Comparison of ENCODE assay signal across 15 mouse cellular contexts in genomic region chr5:66328766-66329165, GRCm38 (mm10).
A peak's percentile ranks its signal among the peaks of the same experiment; 100 is the strongest.
DNase-seq lines count a peak whose midpoint lies in the region; ATAC-seq and TF ChIP-seq lines count a peak whose summit lies in the region.
"Had no signal": no experiment of that assay in that cellular context is flagged by ENCODE, and none has a peak within 500 bp of the region (broad histone marks: within the 10 kb centered on the region; RNA-seq: fewer than 3 reads in every experiment).

No protein-coding gene starts in this region.

- no peak overlapping the region for H3K4me3 ChIP-seq in forebrain, embryonic 13.5 days
- H3K4me3 ChIP-seq in forebrain, embryonic 11.5 days (ENCODE audit: low read depth, low read length) = no peak overlapping the region
- H3K4me3 ChIP-seq in kidney, postnatal 0 days (replicated peaks; ENCODE audit: low read depth, low read length) = no peak overlapping the region
- H3K4me3 ChIP-seq in hindbrain, embryonic 13.5 days = no peak overlapping the region
- H3K4me3 ChIP-seq in midbrain, embryonic 13.5 days (replicated peaks) = no peak overlapping the region
- H3K4me3 ChIP-seq in left cerebral cortex, adult 2 months = no peak overlapping the region
- no peak overlapping the region for H3K4me3 ChIP-seq in cerebellum, adult 2 months (replicated peaks; ENCODE audit: insufficient read depth, low read depth, low read length)
- H3K4me3 ChIP-seq: limb, embryonic 13.5 days had no signal

- ATAC-seq in forebrain, embryonic 13.5 days = no peak
- no peak for ATAC-seq in forebrain, embryonic 11.5 days (replicated peaks; ENCODE audit: low FRiP score)
- ATAC-seq in kidney, postnatal 0 days (replicated peaks; ENCODE audit: low FRiP score, low read depth) = peak; percentile 48; the same call in 1 of the 2 replicates
- no peak for ATAC-seq in hindbrain, embryonic 13.5 days (ENCODE audit: low FRiP score)
- no peak for ATAC-seq in midbrain, embryonic 13.5 days
- ATAC-seq: activated CD4-positive, CD25-positive, alpha-beta regulatory T cell, adult 4 months had no signal

- peak overlapping the region; percentile 80 for H3K27ac ChIP-seq in forebrain, embryonic 13.5 days
- H3K27ac ChIP-seq in forebrain, embryonic 11.5 days (ENCODE audit: low read depth, low read length) = no peak overlapping the region
- no peak overlapping the region for H3K27ac ChIP-seq in kidney, postnatal 0 days
- peak overlapping the region; percentile 66 for H3K27ac ChIP-seq in hindbrain, embryonic 13.5 days
- peak overlapping the region; percentile 86 for H3K27ac ChIP-seq in midbrain, embryonic 13.5 days
- H3K27ac ChIP-seq in left cerebral cortex, adult 2 months = no peak overlapping the region
- no peak overlapping the region for H3K27ac ChIP-seq in cerebellum, adult 2 months (ENCODE audit: insufficient read depth, low read length)
- H3K27ac ChIP-seq: limb, embryonic 13.5 days had no signal

- no peak for DNase-seq in forebrain, embryonic 11.5 days (ENCODE audit: low spot score)
- DNase-seq in kidney, postnatal 0 days (ENCODE audit: low spot score) = no peak
- DNase-seq in kidney, postnatal 14 days = no peak
- no peak for DNase-seq in left cerebral cortex, adult 2 months (ENCODE audit: extremely low spot score in 1 of 2, low spot score in 2 of 2)
- DNase-seq in cerebellum, adult 2 months = no peak
- DNase-seq: cerebellum, adult 18-20 months; heart, adult 18-20 months; heart, postnatal 36 days; lung, postnatal 10 days had no signal

- H3K9ac ChIP-seq in forebrain, embryonic 13.5 days = no peak overlapping the region
- no peak overlapping the region for H3K9ac ChIP-seq in forebrain, embryonic 11.5 days (ENCODE audit: low read length)
- no peak overlapping the region for H3K9ac ChIP-seq in kidney, postnatal 0 days (ENCODE audit: low read depth, low read length)
- H3K9ac ChIP-seq in hindbrain, embryonic 13.5 days = no peak overlapping the region
- peak overlapping the region; percentile 44; the same call in 1 of the 2 replicates for H3K9ac ChIP-seq in midbrain, embryonic 13.5 days (replicated peaks)
- H3K9ac ChIP-seq: limb, embryonic 13.5 days had no signal

- TF ChIP-seq POLR2A in cerebellum, adult 2 months (IDR thresholded peaks at IDR 0.05; ENCODE audit: borderline replicate concordance, insufficient read depth, low read length) = no peak

- H3K36me3 ChIP-seq in forebrain, embryonic 13.5 days (ENCODE audit: poor library complexity, severe bottlenecking) = no peaks in the 10 kb centered on the region
- H3K36me3 ChIP-seq in forebrain, embryonic 11.5 days (ENCODE audit: control insufficient read depth, insufficient read depth, low read length) = no peaks in the 10 kb centered on the region
- no peaks in the 10 kb centered on the region for H3K36me3 ChIP-seq in kidney, postnatal 0 days (ENCODE audit: insufficient read depth, low read length)
- H3K36me3 ChIP-seq in hindbrain, embryonic 13.5 days = no peaks in the 10 kb centered on the region; the same call in 1 of the 2 replicates
- H3K36me3 ChIP-seq in midbrain, embryonic 13.5 days = peaks cover 6% of the 10 kb centered on the region

- no peaks in the 10 kb centered on the region for H3K9me3 ChIP-seq in forebrain, embryonic 13.5 days (replicated peaks)
- H3K9me3 ChIP-seq in forebrain, embryonic 11.5 days (ENCODE audit: control insufficient read depth, low read length) = no peaks in the 10 kb centered on the region
- no peaks in the 10 kb centered on the region for H3K9me3 ChIP-seq in kidney, postnatal 0 days (replicated peaks; ENCODE audit: low read length)
- H3K9me3 ChIP-seq in hindbrain, embryonic 13.5 days = no peaks in the 10 kb centered on the region
- H3K9me3 ChIP-seq in midbrain, embryonic 13.5 days = no peaks in the 10 kb centered on the region
- H3K9me3 ChIP-seq: limb, embryonic 13.5 days had no signal

- H3K4me1 ChIP-seq in forebrain, embryonic 13.5 days = peaks cover 29% of the 10 kb centered on the region
- H3K4me1 ChIP-seq in forebrain, embryonic 11.5 days (replicated peaks; ENCODE audit: control insufficient read depth, insufficient read depth, low read length) = peaks cover 3% of the 10 kb centered on the region; the same call in 1 of the 2 replicates
- no peaks in the 10 kb centered on the region for H3K4me1 ChIP-seq in kidney, postnatal 0 days (replicated peaks; ENCODE audit: insufficient read depth, low read length)
- peaks cover 37% of the 10 kb centered on the region for H3K4me1 ChIP-seq in hindbrain, embryonic 13.5 days (replicated peaks)
- H3K4me1 ChIP-seq in midbrain, embryonic 13.5 days (replicated peaks) = peaks cover 34% of the 10 kb centered on the region
- peaks cover 12% of the 10 kb centered on the region for H3K4me1 ChIP-seq in cerebellum, adult 2 months (ENCODE audit: control insufficient read depth, insufficient read depth, low read length)
- H3K4me1 ChIP-seq: limb, embryonic 13.5 days had no signal

- no peaks in the 10 kb centered on the region for H3K27me3 ChIP-seq in forebrain, embryonic 13.5 days
- no peaks in the 10 kb centered on the region for H3K27me3 ChIP-seq in forebrain, embryonic 11.5 days (ENCODE audit: control insufficient read depth, insufficient read depth, low read length)
- no peaks in the 10 kb centered on the region for H3K27me3 ChIP-seq in kidney, postnatal 0 days (ENCODE audit: insufficient read depth, low read length)
- H3K27me3 ChIP-seq in hindbrain, embryonic 13.5 days = no peaks in the 10 kb centered on the region
- H3K27me3 ChIP-seq in midbrain, embryonic 13.5 days = no peaks in the 10 kb centered on the region
- no peaks in the 10 kb centered on the region for H3K27me3 ChIP-seq in cerebellum, adult 2 months (ENCODE audit: control insufficient read depth, insufficient read depth, low read length)
- H3K27me3 ChIP-seq: CH12.LX; limb, embryonic 13.5 days had no signal

- intact Hi-C loops in left cerebral cortex, adult 2 months (cut with DNase I) = no loop called here

- peak overlapping the region; percentile 56 for H3K4me2 ChIP-seq in forebrain, embryonic 13.5 days
- H3K4me2 ChIP-seq in forebrain, embryonic 11.5 days (ENCODE audit: low read depth, low read length, severe bottlenecking) = no peak overlapping the region
- no peak overlapping the region for H3K4me2 ChIP-seq in kidney, postnatal 0 days (ENCODE audit: low read length)
- peak overlapping the region; percentile 45 for H3K4me2 ChIP-seq in hindbrain, embryonic 13.5 days
- peak overlapping the region; percentile 51 for H3K4me2 ChIP-seq in midbrain, embryonic 13.5 days (replicated peaks)
- H3K4me2 ChIP-seq: limb, embryonic 13.5 days had no signal

- no peak for TF ChIP-seq CTCF in kidney, postnatal 0 days (IDR thresholded peaks at IDR 0.05; ENCODE audit: low read depth)
- no peak for TF ChIP-seq CTCF in left cerebral cortex, adult 2 months (IDR thresholded peaks at IDR 0.05)
- TF ChIP-seq CTCF in cerebellum, adult 2 months (IDR thresholded peaks at IDR 0.05; ENCODE audit: borderline replicate concordance, insufficient read depth, low read depth, low read length) = no peak

- 80% methylated on average over 7 of the region's 7 CpGs for WGBS in forebrain, embryonic 13.5 days
- WGBS in forebrain, embryonic 11.5 days = 81% methylated on average over 7 of the region's 7 CpGs
- WGBS in kidney, postnatal 0 days = 75% methylated on average over 7 of the region's 7 CpGs
- 62% methylated on average over 7 of the region's 7 CpGs for WGBS in hindbrain, embryonic 13.5 days
- WGBS in midbrain, embryonic 13.5 days = 73% methylated on average over 7 of the region's 7 CpGs
- 83% methylated on average over 7 of the region's 7 CpGs for WGBS in cerebellum, adult 2 months

Comparison
In these comparisons a context has a peak if more than half of its experiments do, and no peak if none do; other contexts are left out.
1. H3K27ac ChIP-seq: peak in forebrain, embryonic 13.5 days (single experiment), hindbrain, embryonic 13.5 days (single experiment) and midbrain, embryonic 13.5 days (single experiment); none in forebrain, embryonic 11.5 days (single experiment), kidney, postnatal 0 days (single experiment), left cerebral cortex, adult 2 months (single experiment) and cerebellum, adult 2 months (single experiment).
2. H3K4me2 ChIP-seq: peak in forebrain, embryonic 13.5 days (single experiment), hindbrain, embryonic 13.5 days (single experiment) and midbrain, embryonic 13.5 days (single experiment); none in forebrain, embryonic 11.5 days (single experiment) and kidney, postnatal 0 days (single experiment).